Mouse (Mus musculus): ENCODE results near the gene Hddc3. TPM values are rescaled to one million over a fixed set of nuclear protein-coding genes. Genes with fewer than 3 reads are reported as not detected.

Hddc3 gene
- polyA plus RNA-seq (2021; fragmentation: Nextera tagmentation) = 21.8 and 32.7 TPM in 2 replicates
- long read RNA-seq, experiment 1, transcript Hddc3-201 (4 exons, 1,510 nt) = major isoform, 5 of 22 reads
- long read RNA-seq, experiment 1, partial matches to known transcripts = 1 of 22 reads
- long read RNA-seq, experiment 1, other reads (novel, unspliced or antisense) = 12 of 22 reads
- long read RNA-seq, experiment 2, transcript Hddc3-208 (4 exons, 696 nt) = minor isoform, 5 of 29 reads
- long read RNA-seq, experiment 2, transcript Hddc3-201 (4 exons, 1,510 nt) = major isoform, 9 of 29 reads
- long read RNA-seq, experiment 2, partial matches to known transcripts = 1 of 29 reads
- long read RNA-seq, experiment 2, other reads (novel, unspliced or antisense) = 11 of 29 reads

GRCm38 (mm10) chr7:80342858-80343257, at the start of gene Hddc3:
Gene Hddc3 (plus strand): TSS chr7:80343104.

GRCm38 (mm10) chr7:80294062-80294763, 48.7 kb upstream of the Hddc3 start, which contains the start of gene Prc1:
Gene Prc1 (plus strand): TSS chr7:80294450.

GRCm38 (mm10) chr7:80324043-80324815, 18.7 kb upstream of the Hddc3 start, which contains the start of gene Rccd1:
Gene Rccd1 (minus strand): TSS chr7:80324454.

GRCm38 (mm10) chr7:80340793-80341192, 2.1 kb upstream of the Hddc3 start, which contains the start of gene Unc45a:
Gene Unc45a (minus strand): TSS chr7:80341005.

GRCm38 (mm10) chr7:80371041-80371751, 28.3 kb downstream of the Hddc3 start, which contains the start of gene Man2a2:
Gene Man2a2 (minus strand): TSS chr7:80371375.

GRCm38 (mm10) chr7:80387633-80388543, 45.0 kb downstream of the Hddc3 start, which contains the start of gene Fes:
Gene Fes (minus strand): TSS chr7:80387946.

Other genes with a start within 250 kb of the Hddc3 start
- gene Idh2, start 227.7 kb upstream of the Hddc3 start, polyA plus RNA-seq (2021; fragmentation: Nextera tagmentation) = 55.4 and 64.0 TPM in 2 replicates
- gene Sema4b, start 156.3 kb upstream of the Hddc3 start, polyA plus RNA-seq (2021; fragmentation: Nextera tagmentation) = 15.3 and 15.8 TPM in 2 replicates
- gene Cib1, start 110.3 kb upstream of the Hddc3 start, polyA plus RNA-seq (2021; fragmentation: Nextera tagmentation) = 65.6 and 83.1 TPM in 2 replicates
- 6.2 and 6.3 TPM in 2 replicates for gene Gdpgp1, start 110.2 kb upstream of the Hddc3 start, polyA plus RNA-seq (2021; fragmentation: Nextera tagmentation)
- gene Ttll13, start 96.7 kb upstream of the Hddc3 start, polyA plus RNA-seq (2021; fragmentation: Nextera tagmentation) = 0.65 and 1.4 TPM in 2 replicates
- gene Ngrn, start 81.9 kb upstream of the Hddc3 start, polyA plus RNA-seq (2021; fragmentation: Nextera tagmentation) = 53.3 and 55.0 TPM in 2 replicates
- 12.5 and 12.7 TPM in 2 replicates for gene Vps33b, start 73.5 kb upstream of the Hddc3 start, polyA plus RNA-seq (2021; fragmentation: Nextera tagmentation)
- gene Prc1, start 48.7 kb upstream of the Hddc3 start, polyA plus RNA-seq (2021; fragmentation: Nextera tagmentation) = 1.8 and 2.6 TPM in 2 replicates
- gene Rccd1, start 18.6 kb upstream of the Hddc3 start, polyA plus RNA-seq (2021; fragmentation: Nextera tagmentation) = 0.55 and 1.1 TPM in 2 replicates
- gene Unc45a, start 2.1 kb upstream of the Hddc3 start, polyA plus RNA-seq (2021; fragmentation: Nextera tagmentation) = 14.6 and 16.2 TPM in 2 replicates
- gene Man2a2, start 28.3 kb downstream of the Hddc3 start, polyA plus RNA-seq (2021; fragmentation: Nextera tagmentation) = 11.2 and 12.0 TPM in 2 replicates
- 1.0 TPM in 2 replicates for gene Fes, start 44.8 kb downstream of the Hddc3 start, polyA plus RNA-seq (2021; fragmentation: Nextera tagmentation)
- 2.6 and 2.7 TPM in 2 replicates for gene Furin, start 62.3 kb downstream of the Hddc3 start, polyA plus RNA-seq (2021; fragmentation: Nextera tagmentation)
- gene Blm, start 192.0 kb downstream of the Hddc3 start, polyA plus RNA-seq (2021; fragmentation: Nextera tagmentation) = 0.58 and 0.95 TPM in 2 replicates

Data from layer of hippocampus, adult 6 months (tissue).